Mouse (Mus musculus) intestine, embryonic 14.5 days (tissue): Measurements from ENCODE around the gene Gps1. TPM values are rescaled to one million over a fixed set of nuclear protein-coding genes. Genes with fewer than 3 reads are reported as not detected.
A peak's percentile ranks its signal among the peaks of the same experiment; 100 is the strongest.

Experiments used
- ATAC-seq: fragments of 200-750 bp; cut with Nextera tagmentation; replicated peaks from 2 replicates; pipeline ENCODE4 v1.8.0; 2017; ENCODE audit warnings: low read depth, moderate number of reproducible peaks, moderate TSS enrichment, moderate library complexity; ENCODE audit not compliant: low FRiP score, low TSS enrichment
- DNase-seq: peaks from one replicate; pipeline ENCODE4 v3.0.0-alpha.2; 2018; ENCODE audit warnings: low spot score
- H3K27ac ChIP-seq: fragments of 300-500 bp; sonication (generic); 2 replicates; pipeline ENCODE4 v1.5.1; 2014; ENCODE audit warnings: low read depth, mild to moderate bottlenecking, control low read depth
- H3K27me3 ChIP-seq: fragments of 300-500 bp; sonication (generic); replicated peaks from 2 replicates; pipeline ENCODE4 v1.6.1; 2014; ENCODE audit warnings: low read length, control low read depth; ENCODE audit not compliant: control insufficient read depth, insufficient read depth
- H3K36me3 ChIP-seq: fragments of 300-500 bp; sonication (generic); 2 replicates; pipeline ENCODE4 v1.6.1; 2014; ENCODE audit warnings: low read length, control low read depth; ENCODE audit not compliant: control insufficient read depth, insufficient read depth
- H3K4me1 ChIP-seq: fragments of 300-500 bp; sonication (generic); replicated peaks from 2 replicates; pipeline ENCODE4 v1.6.1; 2014; ENCODE audit warnings: low read length, control low read depth, mixed read lengths; ENCODE audit not compliant: control insufficient read depth, insufficient read depth
- H3K4me2 ChIP-seq: fragments of 300-500 bp; sonication (generic); 2 replicates; pipeline ENCODE4 v1.6.1; 2014; ENCODE audit warnings: low read length
- H3K4me3 ChIP-seq: fragments of 300-500 bp; sonication (generic); 2 replicates; pipeline ENCODE4 v1.5.1; 2014; ENCODE audit warnings: low read depth, low read length, control low read depth, mixed read lengths
- H3K9ac ChIP-seq: fragments of 300-500 bp; sonication (generic); 2 replicates; pipeline ENCODE4 v1.6.1; 2014; ENCODE audit warnings: mild to moderate bottlenecking, low read length
- H3K9me3 ChIP-seq: fragments of 300-500 bp; sonication (generic); 2 replicates; pipeline ENCODE4 v1.6.1; 2016; ENCODE audit warnings: low read length, control low read depth; ENCODE audit not compliant: control insufficient read depth
- WGBS: fragments of 180-500 bp; shearing (Covaris S2); extraction: QIAGEN DNeasy Blood & Tissue Kit; methylation state at CpG from one replicate; pipeline ENCODE4 v1.1.7; 2014; 5-methylcytosine and 5-hydroxymethylcytosine counted together
- polyA plus RNA-seq: library from polyadenylated mRNA; unstranded; fragments of >200 nt; fragmentation: Nextera tagmentation; extraction: Ambion mirVana; gene quantifications from 2 replicates; pipeline ENCODE4 v1.2.1, GENCODE M21; 2014

The Gps1 gene
- 221 and 245 TPM in 2 replicates for polyA plus RNA-seq

DNA sequence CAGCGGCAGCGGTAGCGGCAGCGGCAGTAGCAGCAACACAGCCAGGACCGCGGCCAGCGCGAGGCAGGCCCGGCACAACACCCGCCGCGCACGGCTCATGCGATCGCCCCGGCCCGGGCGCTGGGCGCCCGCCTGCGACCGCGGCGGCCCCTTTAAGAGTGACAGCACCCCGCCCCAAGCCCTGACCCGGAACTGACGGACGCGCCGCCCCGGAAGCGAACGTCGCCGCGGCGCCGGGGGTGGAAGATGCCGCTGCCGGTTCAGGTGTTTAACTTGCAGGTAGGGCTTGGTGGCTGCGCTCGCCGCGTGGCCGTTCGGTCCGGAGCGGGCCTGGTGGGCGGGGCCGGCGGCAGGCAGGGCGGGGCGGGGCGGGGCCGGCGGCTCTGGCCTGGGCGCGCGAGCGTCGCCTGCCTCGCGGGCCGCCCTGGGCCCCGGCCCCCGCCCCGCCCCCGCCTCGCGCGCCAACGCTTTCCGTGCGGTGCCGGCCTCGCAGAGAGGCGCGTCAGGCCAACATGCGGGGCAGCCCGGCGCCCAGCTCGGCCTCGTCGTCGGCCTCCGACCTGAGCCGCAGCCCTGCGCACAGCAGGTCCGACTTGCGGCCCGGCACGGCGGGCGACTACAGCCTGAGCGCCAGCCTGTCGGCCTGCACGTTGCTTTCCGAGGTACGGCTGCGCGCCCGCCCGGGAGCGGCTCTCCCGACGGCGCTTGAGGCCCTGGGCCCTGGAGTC is at the start of gene Gps1, which contains the start of gene Rfng:
Gene Gps1 (plus strand): TSS at position 209 of the 728 bp plus-strand sequence.
Gene Rfng (minus strand): TSS at position 144 of the 728 bp plus-strand sequence.
- Histone ChIP-seq H3K27me3 (no peaks in the 10 kb centered on the region), H3K4me2 (peak within 1 kb of the TSS; percentile 87), H3K36me3 (peaks cover 49% of the 10 kb centered on the region), H3K9ac (peak within 1 kb of the TSS; percentile 83), H3K4me1 (peaks cover 6% of the 10 kb centered on the region), H3K27ac (peak within 1 kb of the TSS; percentile 70), H3K4me3 (peak within 1 kb of the TSS; percentile 99), H3K9me3 (no peaks in the 10 kb centered on the region)
- WGBS: under 1% methylated on average over 102 of the region's 107 CpGs
- ATAC-seq (peak; percentile 81), DNase-seq (peak; percentile 91)

DNA sequence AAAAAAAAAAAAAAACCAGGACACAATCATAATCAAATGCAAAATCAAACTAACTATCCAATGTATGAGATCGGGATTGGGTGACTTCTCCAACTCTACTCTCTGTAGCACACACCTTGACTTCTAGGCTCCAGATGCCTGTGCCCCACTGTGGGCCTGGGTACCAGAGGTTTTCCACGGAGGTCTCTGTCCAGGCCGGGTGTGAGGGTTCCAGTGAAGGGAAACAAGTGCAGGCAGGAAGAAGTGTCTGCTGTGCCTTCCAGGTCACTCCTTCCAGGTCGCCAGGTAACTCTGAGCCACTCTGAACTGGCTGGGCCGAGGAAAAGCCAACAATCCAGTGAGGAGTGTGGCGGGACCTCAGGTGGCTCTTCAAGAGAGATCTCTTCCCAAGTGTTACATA is 47.6 kb upstream of the Gps1 start:
- H3K4me3 ChIP-seq: no peak overlapping the region
- WGBS: 74% methylated on average over 6 of the region's 6 CpGs
- no peak overlapping the region for H3K4me2 ChIP-seq
- ATAC-seq (no peak), DNase-seq (no peak)
- H3K27ac ChIP-seq: no peak overlapping the region
- no peaks in the 10 kb centered on the region for H3K9me3 ChIP-seq
- H3K27me3 ChIP-seq: no peaks in the 10 kb centered on the region
- H3K4me1 ChIP-seq: no peaks in the 10 kb centered on the region
- no peak overlapping the region for H3K9ac ChIP-seq
- no peaks in the 10 kb centered on the region for H3K36me3 ChIP-seq

DNA sequence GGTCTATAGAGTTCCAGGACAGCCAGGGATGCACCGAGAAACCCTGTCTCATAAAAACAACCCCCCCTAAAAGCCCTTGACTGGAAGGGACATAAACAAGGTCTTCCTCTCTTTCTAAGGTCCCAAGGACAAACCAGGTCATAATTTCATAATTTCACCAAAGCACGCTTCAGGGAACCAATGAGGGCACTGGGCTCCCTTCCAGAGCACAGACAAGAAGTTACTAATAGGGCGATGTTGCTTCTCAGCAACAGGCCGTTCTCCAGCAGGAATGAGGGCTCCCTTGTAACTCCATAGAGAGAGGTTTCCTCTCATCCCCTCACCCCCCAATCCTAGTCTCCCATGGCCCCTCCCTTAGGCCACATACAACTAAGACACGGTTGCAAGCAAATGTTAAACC is 43.1 kb upstream of the Gps1 start:
- Histone ChIP-seq H3K4me2 (no peak overlapping the region), H3K4me3 (no peak overlapping the region), H3K27ac (no peak overlapping the region), H3K9ac (no peak overlapping the region), H3K36me3 (no peaks in the 10 kb centered on the region), H3K27me3 (no peaks in the 10 kb centered on the region), H3K4me1 (no peaks in the 10 kb centered on the region), H3K9me3 (no peaks in the 10 kb centered on the region)
- 88% methylated on average over 5 of the region's 5 CpGs for WGBS
- no peak for ATAC-seq
- no peak for DNase-seq

DNA sequence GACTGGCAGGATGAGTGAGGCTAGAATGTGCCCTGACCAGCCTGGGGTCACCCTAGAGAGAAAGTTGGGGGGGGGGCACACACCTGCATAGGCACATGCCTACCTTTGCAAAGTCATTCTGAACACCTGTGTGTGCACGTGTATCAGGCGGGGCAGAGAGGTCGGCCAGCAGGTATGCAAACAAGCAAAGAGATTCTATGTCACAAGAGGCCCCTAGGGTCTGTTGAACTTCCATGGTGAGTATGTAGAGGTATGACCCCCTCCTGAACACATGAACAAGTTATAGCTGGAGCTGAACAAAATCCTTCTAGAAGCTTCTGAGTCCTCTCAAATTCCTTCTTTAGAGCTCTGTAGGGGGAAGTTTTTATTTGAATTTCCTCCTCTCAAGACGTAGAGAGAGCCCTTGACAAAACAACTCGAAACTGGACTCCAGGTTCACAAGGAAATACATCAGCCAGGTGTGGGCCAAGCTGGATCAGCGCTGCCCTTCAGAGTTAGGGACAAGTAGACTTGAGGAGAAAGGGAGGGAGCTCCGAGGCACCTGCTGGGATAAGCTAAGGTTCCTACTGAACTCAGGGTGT is 39.9 kb upstream of the Gps1 start:
- no peak overlapping the region for H3K27ac ChIP-seq
- no peaks in the 10 kb centered on the region for H3K27me3 ChIP-seq
- DNase-seq (no peak), ATAC-seq (no peak)
- no peak overlapping the region for H3K9ac ChIP-seq
- no peak overlapping the region for H3K4me2 ChIP-seq
- 73% methylated on average over 7 of the region's 7 CpGs for WGBS
- H3K4me1 ChIP-seq: no peaks in the 10 kb centered on the region
- H3K9me3 ChIP-seq: no peaks in the 10 kb centered on the region
- H3K36me3 ChIP-seq: no peaks in the 10 kb centered on the region
- H3K4me3 ChIP-seq: no peak overlapping the region

DNA sequence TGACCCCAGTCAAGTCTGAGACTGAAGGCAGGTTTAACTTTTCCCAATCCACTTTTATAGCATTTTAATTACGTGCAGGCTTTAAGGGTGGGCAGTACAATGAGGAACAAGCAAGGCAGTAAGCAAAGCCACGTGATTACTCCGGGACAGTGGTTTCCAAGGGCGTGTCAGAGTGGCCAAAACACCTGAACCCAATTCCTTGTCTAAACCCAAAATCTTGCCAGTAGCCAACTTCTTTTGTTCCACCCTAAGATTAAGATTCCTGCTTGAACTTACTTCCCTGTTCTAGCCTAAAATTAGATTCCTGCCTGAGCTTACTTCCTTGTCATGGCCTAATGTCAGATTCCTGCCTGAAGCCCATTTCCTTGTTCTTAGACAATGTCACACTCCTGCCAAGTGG is 36.1 kb upstream of the Gps1 start:
- ATAC-seq: no peak
- no peak overlapping the region for H3K27ac ChIP-seq
- H3K4me3 ChIP-seq: no peak overlapping the region
- H3K27me3 ChIP-seq: no peaks in the 10 kb centered on the region
- no peaks in the 10 kb centered on the region for H3K4me1 ChIP-seq
- H3K36me3 ChIP-seq: no peaks in the 10 kb centered on the region
- H3K9me3 ChIP-seq: no peaks in the 10 kb centered on the region
- no peak for DNase-seq
- 81% methylated on average over 4 of the region's 4 CpGs for WGBS
- no peak overlapping the region for H3K4me2 ChIP-seq
- H3K9ac ChIP-seq: no peak overlapping the region

DNA sequence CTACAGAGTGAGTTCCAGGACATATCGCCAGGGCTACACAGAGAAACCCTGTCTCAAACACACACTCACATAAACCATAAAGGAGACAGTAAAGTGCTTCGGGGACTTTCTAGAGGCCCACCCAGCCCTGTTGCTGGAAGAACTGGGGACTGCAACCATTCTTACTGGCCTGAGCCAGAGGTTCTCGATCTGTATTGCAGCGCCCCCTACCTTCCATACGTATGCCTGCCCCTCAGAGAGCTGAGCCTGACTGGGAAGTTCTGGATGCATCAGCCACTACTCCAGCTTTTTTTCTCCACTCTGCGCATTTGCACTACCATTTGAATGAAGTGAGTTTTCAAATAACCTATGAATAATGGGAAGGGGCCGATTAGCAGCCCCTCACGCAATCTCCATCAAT is 34.6 kb upstream of the Gps1 start:
- no peaks in the 10 kb centered on the region for H3K4me1 ChIP-seq
- H3K27ac ChIP-seq: no peak overlapping the region
- no peaks in the 10 kb centered on the region for H3K36me3 ChIP-seq
- 58% methylated on average over 8 of the region's 8 CpGs for WGBS
- no peaks in the 10 kb centered on the region for H3K27me3 ChIP-seq
- H3K4me3 ChIP-seq: no peak overlapping the region
- no peaks in the 10 kb centered on the region for H3K9me3 ChIP-seq
- no peak for DNase-seq
- H3K9ac ChIP-seq: no peak overlapping the region
- no peak overlapping the region for H3K4me2 ChIP-seq
- no peak for ATAC-seq

DNA sequence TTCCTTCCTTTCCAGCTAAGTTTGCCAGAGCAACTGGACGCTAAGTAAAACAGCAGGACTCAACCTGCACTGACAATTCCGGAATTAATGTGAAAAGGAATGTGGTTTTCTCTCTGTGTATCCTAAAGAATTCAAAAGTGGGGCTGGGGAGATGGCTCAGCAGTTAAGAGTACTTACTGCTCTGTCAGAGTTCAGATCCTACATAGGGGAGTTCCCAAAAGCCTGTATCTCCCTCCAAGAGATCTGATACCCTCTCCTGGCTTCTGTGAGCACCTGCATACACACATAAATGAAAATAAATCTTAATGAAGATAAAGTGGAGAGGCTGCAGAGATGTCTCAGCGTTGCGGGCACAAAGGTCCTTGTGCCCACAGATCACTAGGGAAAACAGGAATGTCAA is 32.5 kb upstream of the Gps1 start:
- no peak overlapping the region for H3K4me3 ChIP-seq
- no peaks in the 10 kb centered on the region for H3K27me3 ChIP-seq
- no peaks in the 10 kb centered on the region for H3K4me1 ChIP-seq
- H3K9ac ChIP-seq: no peak overlapping the region
- no peaks in the 10 kb centered on the region for H3K9me3 ChIP-seq
- WGBS: 73% methylated on average over 4 of the region's 4 CpGs
- H3K4me2 ChIP-seq: no peak overlapping the region
- H3K27ac ChIP-seq: no peak overlapping the region
- ATAC-seq (no peak), DNase-seq (no peak)
- H3K36me3 ChIP-seq: no peaks in the 10 kb centered on the region

DNA sequence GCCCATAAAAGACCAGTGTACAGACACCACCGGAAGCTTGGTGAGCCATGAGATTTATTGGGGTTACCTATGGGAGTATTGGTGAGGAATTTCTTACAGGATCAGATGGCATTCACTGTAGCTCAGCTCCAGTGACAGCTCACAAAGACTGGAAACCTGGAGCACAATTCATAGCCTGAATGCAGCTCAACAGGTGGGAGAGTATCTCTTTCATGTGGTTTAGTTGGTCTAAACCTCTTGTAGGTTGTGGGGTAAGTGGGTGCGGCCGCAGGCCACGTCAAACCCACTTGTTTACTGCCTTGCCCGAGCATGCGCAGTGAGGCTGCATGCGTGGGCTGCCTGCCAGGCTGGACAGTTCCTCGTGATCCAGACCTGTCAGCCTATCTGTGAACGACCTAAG is 23.8 kb upstream of the Gps1 start:
- H3K9ac ChIP-seq: no peak overlapping the region
- H3K9me3 ChIP-seq: peaks cover 12% of the 10 kb centered on the region
- no peak for ATAC-seq
- no peak overlapping the region for H3K4me3 ChIP-seq
- H3K4me2 ChIP-seq: no peak overlapping the region
- H3K4me1 ChIP-seq: no peaks in the 10 kb centered on the region
- WGBS: 85% methylated on average over 9 of the region's 9 CpGs
- no peaks in the 10 kb centered on the region for H3K27me3 ChIP-seq
- H3K27ac ChIP-seq: no peak overlapping the region
- H3K36me3 ChIP-seq: no peaks in the 10 kb centered on the region
- no peak for DNase-seq
